Mouse (Mus musculus) ES-Bruce4 (cell line): ENCODE results near the gene Hivep1.

Experiments used
- CTCF ChIP-seq: IDR thresholded peaks from one replicate; pipeline ENCODE4 v1.8.1; 2011; ENCODE audit warnings: low read depth, low read length
- EP300 ChIP-seq: IDR thresholded peaks from 2 replicates; pipeline ENCODE4 v1.6.1; 2011; ENCODE audit warnings: low read depth, low read length; ENCODE audit not compliant: insufficient read depth
- POLR2A ChIP-seq: IDR thresholded peaks from one replicate; pipeline ENCODE4 v1.8.1; 2011; ENCODE audit warnings: low read length; ENCODE audit not compliant: insufficient read depth

GRCm38 (mm10) chr13:42197656-42198055 is 145.8 kb downstream of the Hivep1 start:
- TF ChIP-seq CTCF (peak; percentile 3), POLR2A (no peak), EP300 (no peak)
